Mouse (Mus musculus) midbrain, embryonic 15.5 days (tissue): ENCODE measurements around the gene Tagap1. TPM values are rescaled to one million over a fixed set of nuclear protein-coding genes. Genes with fewer than 3 reads are reported as not detected.

Experiments used
- polyA plus RNA-seq: library from polyadenylated mRNA; unstranded; fragments of >200 nt; fragmentation: Nextera tagmentation; extraction: Ambion mirVana; gene quantifications from 2 replicates; pipeline ENCODE4 v1.2.1, GENCODE M21; 2015

The Tagap1 gene
- polyA plus RNA-seq, 1 experiment from 2014 or later = 56.3 TPM

Other genes starting within 250 kb of the Tagap1 start
- gene Ezr, start 178.4 kb downstream of the Tagap1 start, polyA plus RNA-seq = 32.5 and 39.6 TPM in 2 replicates
- 59.6 and 62.6 TPM in 2 replicates for gene Rsph3b, start 12.5 kb downstream of the Tagap1 start, polyA plus RNA-seq
- 76.6 and 90.6 TPM in 2 replicates for gene Rnaset2b, start 9.5 kb upstream of the Tagap1 start, polyA plus RNA-seq
- gene Gm49721, start 17.7 kb upstream of the Tagap1 start, polyA plus RNA-seq = 0.18 and 0.35 TPM in 2 replicates
- gene Gm1604a, start 64.4 kb upstream of the Tagap1 start, polyA plus RNA-seq = 0.26 and 0.57 TPM in 2 replicates
- 21.1 and 21.9 TPM in 2 replicates for gene Rps6ka2, start 209.0 kb upstream of the Tagap1 start, polyA plus RNA-seq